Mouse (Mus musculus): Measurements from ENCODE around the gene Ssh2. TPM values are rescaled to one million over a fixed set of nuclear protein-coding genes. Genes with fewer than 3 reads are reported as not detected.

Ssh2 gene
- polyA plus RNA-seq, 1 experiment from 2014 or later, result 3.0 TPM

- H3K4me3 ChIP-seq (ENCODE audit: low read depth, low read length), result no peak overlapping the region
- H3K9ac ChIP-seq (ENCODE audit: low read length), result no peak overlapping the region
- H3K4me1 ChIP-seq (replicated peaks; ENCODE audit: control insufficient read depth, insufficient read depth), result 0 out of 2 replicates have a peak, but pooled peaks cover 4% of the 10 kb centered on the region
- no peak overlapping the region for H3K4me2 ChIP-seq (replicated peaks; ENCODE audit: low read depth)
- H3K9me3 ChIP-seq (ENCODE audit: control insufficient read depth, low read length), result no peaks in the 10 kb centered on the region
- DNase-seq (ENCODE audit: low spot score) (no peak), ATAC-seq (ENCODE audit: low FRiP score, low TSS enrichment) (no peak)
- no peaks in the 10 kb centered on the region for H3K27me3 ChIP-seq (ENCODE audit: control insufficient read depth, insufficient read depth, low read length)
- WGBS, result 68% methylated on average over 6 of the region's 6 CpGs
- no peak for TF ChIP-seq EP300 (optimal IDR thresholded peaks at IDR 0.05)
- TF ChIP-seq CTCF (IDR thresholded peaks at IDR 0.05; ENCODE audit: low read depth), result no peak
- H3K27ac ChIP-seq (replicated peaks), result peak overlapping the region; percentile 45; the same call in 1 of the 2 replicates
- H3K36me3 ChIP-seq (ENCODE audit: control insufficient read depth, insufficient read depth, low read length), result peaks cover 39% of the 10 kb centered on the region
These were observed 286.4 kb downstream of the Ssh2 start for GRCm38 (mm10) chr11:77502481-77502880.

DNA sequence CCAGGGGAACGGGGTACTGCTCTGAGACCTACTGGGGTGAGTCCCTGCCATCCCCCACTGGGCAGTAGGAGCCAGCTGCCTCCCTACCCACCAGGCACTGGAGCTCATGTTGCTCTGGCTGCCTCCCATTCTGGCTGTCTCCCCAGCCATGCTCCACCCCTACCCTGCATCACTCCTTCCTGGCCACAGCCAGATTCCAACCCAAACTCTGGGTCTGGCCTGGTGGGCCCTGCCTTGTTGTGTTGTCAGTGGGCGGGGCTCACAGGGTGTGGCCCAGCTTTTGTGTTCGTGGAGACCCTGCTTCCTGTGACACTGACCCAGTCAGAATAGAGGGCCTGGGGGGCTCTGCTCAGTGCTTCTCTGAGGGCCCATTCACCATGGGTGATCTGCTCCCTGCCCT, 287.4 kb downstream of the Ssh2 start:
- H3K4me3 ChIP-seq (ENCODE audit: low read depth, low read length), result no peak overlapping the region
- H3K9ac ChIP-seq (ENCODE audit: low read length), result peak overlapping the region; percentile 27; the same call in 1 of the 2 replicates
- no peaks in the 10 kb centered on the region for H3K27me3 ChIP-seq (ENCODE audit: control insufficient read depth, insufficient read depth, low read length)
- 36% methylated on average over 3 of the region's 3 CpGs for WGBS
- DNase-seq (ENCODE audit: low spot score), result peak; percentile 43
- H3K27ac ChIP-seq (replicated peaks), result peak overlapping the region; percentile 45; the same call in 1 of the 2 replicates
- ATAC-seq (ENCODE audit: low FRiP score, low TSS enrichment), result peak; percentile 22; the same call in 1 of the 2 replicates
- H3K4me2 ChIP-seq (replicated peaks; ENCODE audit: low read depth), result no peak overlapping the region
- no peaks in the 10 kb centered on the region for H3K9me3 ChIP-seq (ENCODE audit: control insufficient read depth, low read length)
- peaks cover 39% of the 10 kb centered on the region for H3K36me3 ChIP-seq (ENCODE audit: control insufficient read depth, insufficient read depth, low read length)
- H3K4me1 ChIP-seq (replicated peaks; ENCODE audit: control insufficient read depth, insufficient read depth), result peaks cover 3% of the 10 kb centered on the region; the same call in 1 of the 2 replicates
- TF ChIP-seq CTCF (IDR thresholded peaks at IDR 0.05; ENCODE audit: low read depth) (no peak), EP300 (optimal IDR thresholded peaks at IDR 0.05) (no peak)

DNA sequence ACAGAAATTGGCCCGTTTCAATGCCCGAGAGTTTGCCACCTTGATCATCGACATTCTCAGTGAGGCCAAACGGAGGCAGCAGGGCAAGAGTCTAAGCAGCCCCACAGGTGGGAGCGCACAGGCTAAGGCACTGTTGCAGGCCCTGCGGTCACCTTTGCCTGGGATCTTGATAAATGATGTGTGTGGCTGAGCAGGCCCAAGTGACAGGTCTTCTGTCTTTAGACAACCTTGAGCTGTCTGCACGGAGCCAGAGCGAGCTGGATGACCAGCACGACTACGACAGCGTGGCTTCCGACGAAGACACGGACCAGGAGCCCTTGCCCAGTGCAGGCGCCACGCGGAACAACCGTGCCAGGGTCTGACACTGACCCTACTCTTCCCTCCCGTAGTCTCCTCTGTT, 288.3 kb downstream of the Ssh2 start:
- ATAC-seq (ENCODE audit: low FRiP score, low TSS enrichment) (no peak), DNase-seq (ENCODE audit: low spot score) (no peak)
- 94% methylated on average over 19 of the region's 19 CpGs for WGBS
- Histone ChIP-seq H3K27me3 (ENCODE audit: control insufficient read depth, insufficient read depth, low read length) (no peaks in the 10 kb centered on the region), H3K9me3 (ENCODE audit: control insufficient read depth, low read length) (no peaks in the 10 kb centered on the region), H3K36me3 (ENCODE audit: control insufficient read depth, insufficient read depth, low read length) (peaks cover 39% of the 10 kb centered on the region), H3K4me2 (replicated peaks; ENCODE audit: low read depth) (no peak overlapping the region), H3K9ac (ENCODE audit: low read length) (no peak overlapping the region), H3K4me3 (ENCODE audit: low read depth, low read length) (no peak overlapping the region), H3K4me1 (replicated peaks; ENCODE audit: control insufficient read depth, insufficient read depth) (peaks cover 4% of the 10 kb centered on the region; the same call in 1 of the 2 replicates), H3K27ac (replicated peaks) (no peak overlapping the region)
- TF ChIP-seq CTCF (IDR thresholded peaks at IDR 0.05; ENCODE audit: low read depth) (no peak), EP300 (optimal IDR thresholded peaks at IDR 0.05) (no peak)

- Histone ChIP-seq H3K4me1 (replicated peaks; ENCODE audit: control insufficient read depth, insufficient read depth) (peaks cover 3% of the 10 kb centered on the region; the same call in 1 of the 2 replicates), H3K9me3 (ENCODE audit: control insufficient read depth, low read length) (no peaks in the 10 kb centered on the region), H3K9ac (ENCODE audit: low read length) (no peak overlapping the region), H3K27me3 (ENCODE audit: control insufficient read depth, insufficient read depth, low read length) (no peaks in the 10 kb centered on the region), H3K4me3 (ENCODE audit: low read depth, low read length) (no peak overlapping the region), H3K36me3 (ENCODE audit: control insufficient read depth, insufficient read depth, low read length) (peaks cover 33% of the 10 kb centered on the region), H3K27ac (replicated peaks) (no peak overlapping the region), H3K4me2 (replicated peaks; ENCODE audit: low read depth) (no peak overlapping the region)
- WGBS, result 78% methylated on average over 22 of the region's 22 CpGs
- DNase-seq (ENCODE audit: low spot score), result no peak
- no peak for TF ChIP-seq CTCF (IDR thresholded peaks at IDR 0.05; ENCODE audit: low read depth)
- TF ChIP-seq EP300 (optimal IDR thresholded peaks at IDR 0.05), result no peak
- no peak for ATAC-seq (ENCODE audit: low FRiP score, low TSS enrichment)
These were observed 289.3 kb downstream of the Ssh2 start for GRCm38 (mm10) chr11:77505291-77505980.

DNA sequence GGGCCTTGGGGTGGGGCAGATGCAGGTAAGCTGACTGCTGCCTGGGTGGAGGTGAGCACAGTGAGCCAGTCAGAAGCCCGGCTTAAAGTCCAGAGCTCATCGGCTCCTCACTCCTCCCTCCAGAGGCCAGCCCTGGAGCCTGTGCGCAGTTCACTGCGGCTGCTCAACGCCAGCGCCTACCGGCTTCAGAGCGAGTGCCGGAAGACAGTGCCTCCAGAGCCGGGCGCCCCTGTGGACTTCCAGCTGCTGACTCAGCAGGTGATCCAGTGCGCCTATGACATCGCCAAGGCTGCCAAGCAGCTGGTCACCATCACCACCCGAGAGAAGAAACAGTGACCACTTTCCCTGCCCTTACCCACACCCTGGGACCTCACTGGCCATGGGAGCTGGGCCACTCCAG, 290.2 kb downstream of the Ssh2 start:
- no peak overlapping the region for H3K27ac ChIP-seq (replicated peaks)
- H3K36me3 ChIP-seq (ENCODE audit: control insufficient read depth, insufficient read depth, low read length), result peaks cover 33% of the 10 kb centered on the region
- no peak overlapping the region for H3K9ac ChIP-seq (ENCODE audit: low read length)
- H3K9me3 ChIP-seq (ENCODE audit: control insufficient read depth, low read length), result no peaks in the 10 kb centered on the region
- no peak for DNase-seq (ENCODE audit: low spot score)
- ATAC-seq (ENCODE audit: low FRiP score, low TSS enrichment), result peak; percentile 41
- no peak overlapping the region for H3K4me3 ChIP-seq (ENCODE audit: low read depth, low read length)
- 77% methylated on average over 14 of the region's 14 CpGs for WGBS
- H3K4me2 ChIP-seq (replicated peaks; ENCODE audit: low read depth), result no peak overlapping the region
- no peaks in the 10 kb centered on the region for H3K27me3 ChIP-seq (ENCODE audit: control insufficient read depth, insufficient read depth, low read length)
- peaks cover 2% of the 10 kb centered on the region; the same call in 1 of the 2 replicates for H3K4me1 ChIP-seq (replicated peaks; ENCODE audit: control insufficient read depth, insufficient read depth)
- TF ChIP-seq EP300 (optimal IDR thresholded peaks at IDR 0.05), result no peak
- no peak for TF ChIP-seq CTCF (IDR thresholded peaks at IDR 0.05; ENCODE audit: low read depth)

DNA sequence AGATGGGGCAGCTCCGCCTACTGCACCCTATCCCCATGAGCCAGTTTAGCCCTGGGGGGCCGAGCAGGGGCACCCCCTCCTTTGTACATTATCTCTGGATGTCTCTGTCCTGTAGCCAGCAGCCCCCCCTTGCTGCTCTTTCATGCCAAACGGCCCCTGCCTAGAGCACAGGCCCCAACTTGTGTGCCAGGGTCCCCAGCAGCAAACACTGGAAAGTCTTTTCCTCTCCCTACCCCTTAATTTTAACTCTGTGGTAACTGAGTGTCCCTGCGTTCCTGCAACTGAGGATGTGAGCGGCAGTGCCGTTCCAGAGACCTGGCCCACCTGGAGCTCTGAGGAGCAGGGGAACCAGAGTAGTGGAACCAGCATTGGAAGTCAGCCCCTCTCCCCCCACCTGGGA, 290.9 kb downstream of the Ssh2 start:
- Histone ChIP-seq H3K4me1 (replicated peaks; ENCODE audit: control insufficient read depth, insufficient read depth) (peaks cover 2% of the 10 kb centered on the region; the same call in 1 of the 2 replicates), H3K9me3 (ENCODE audit: control insufficient read depth, low read length) (no peaks in the 10 kb centered on the region), H3K4me3 (ENCODE audit: low read depth, low read length) (no peak overlapping the region), H3K9ac (ENCODE audit: low read length) (no peak overlapping the region), H3K27me3 (ENCODE audit: control insufficient read depth, insufficient read depth, low read length) (no peaks in the 10 kb centered on the region), H3K36me3 (ENCODE audit: control insufficient read depth, insufficient read depth, low read length) (peaks cover 33% of the 10 kb centered on the region), H3K4me2 (replicated peaks; ENCODE audit: low read depth) (no peak overlapping the region), H3K27ac (replicated peaks) (no peak overlapping the region)
- 80% methylated on average over 6 of the region's 6 CpGs for WGBS
- ATAC-seq (ENCODE audit: low FRiP score, low TSS enrichment), result no peak
- no peak for TF ChIP-seq CTCF (IDR thresholded peaks at IDR 0.05; ENCODE audit: low read depth)
- no peak for TF ChIP-seq EP300 (optimal IDR thresholded peaks at IDR 0.05)
- no peak for DNase-seq (ENCODE audit: low spot score)
